Mouse (Mus musculus): ENCODE measurements at regions not wholly inside any gene's neighbourhood (a gene's known extent, or its start where the extent isn't known, plus 50 kb on each side); places are given as distances from the start of the nearest gene placed in this dataset.

- H3K27me3 ChIP-seq (ENCODE audit: control insufficient read depth, insufficient read depth, low read depth, low read length): no peaks in the 10 kb centered on the region
- peak overlapping the region; percentile 55 for H3K4me2 ChIP-seq (ENCODE audit: low read length)
- H3K4me3 ChIP-seq (ENCODE audit: low read depth, low read length): peak overlapping the region; percentile 31
- H3K4me1 ChIP-seq (ENCODE audit: control insufficient read depth, insufficient read depth, low read length): no peaks in the 10 kb centered on the region; the same call in 1 of the 2 replicates
- no peaks in the 10 kb centered on the region for H3K9me3 ChIP-seq (replicated peaks; ENCODE audit: control insufficient read depth, low read length, poor library complexity, severe bottlenecking)
- 0 out of 2 replicates have a peak, but pooled peaks have one; percentile 36 for ATAC-seq
- peak overlapping the region; percentile 64 for H3K9ac ChIP-seq (ENCODE audit: low read depth, low read length)
- no peaks in the 10 kb centered on the region for H3K36me3 ChIP-seq (ENCODE audit: control insufficient read depth, insufficient read depth, low read length)
- WGBS: 10% methylated on average over 14 of the region's 20 CpGs
- no peak overlapping the region for H3K27ac ChIP-seq (ENCODE audit: low read length)
Measured at GRCm38 (mm10) chr1:111754263-111754857, 110.4 kb downstream of the Dsel start.

Data from midbrain, embryonic 16.5 days (tissue).